ENCODE assay signal across 8 mouse cellular contexts in genomic region chr10:108162297-108163020, GRCm38 (mm10). TPM values are rescaled to one million over a fixed set of nuclear protein-coding genes. Genes with fewer than 3 reads are reported as not detected.
DNase-seq lines count a peak whose midpoint lies in the region; ATAC-seq lines count a peak whose summit lies in the region.

No protein-coding gene starts in this region.

- WGBS in forebrain, embryonic 15.5 days, result under 1% methylated on average over 73 of the region's 79 CpGs
- under 1% methylated on average over 60 of the region's 79 CpGs for WGBS in intestine, embryonic 14.5 days
- WGBS in liver, embryonic 16.5 days (ENCODE audit: insufficient replicate concordance), result under 1% methylated on average over 77 of the region's 79 CpGs

- peak overlapping the region; percentile 100 for H3K9ac ChIP-seq in forebrain, embryonic 15.5 days (replicated peaks)
- peak overlapping the region; percentile 100 for H3K9ac ChIP-seq in intestine, embryonic 14.5 days (ENCODE audit: low read length)
- H3K9ac ChIP-seq in liver, embryonic 16.5 days (ENCODE audit: low read depth, low read length), result peak overlapping the region; percentile 100

- H3K4me3 ChIP-seq in forebrain, embryonic 15.5 days, result peak overlapping the region; percentile 100
- peak overlapping the region; percentile 91 for H3K4me3 ChIP-seq in intestine, embryonic 14.5 days (ENCODE audit: low read depth, low read length)
- H3K4me3 ChIP-seq in liver, embryonic 16.5 days (ENCODE audit: low read depth, low read length), result peak overlapping the region; percentile 100

- peak; percentile 49 for DNase-seq in ovary, postnatal 10 days (ENCODE audit: low spot score)
- DNase-seq in ovary, adult 18-20 months (ENCODE audit: low spot score), result no peak
- DNase-seq in adrenal gland, postnatal 25 days, result peak; percentile 46
- DNase-seq in intestine, embryonic 14.5 days (ENCODE audit: low spot score), result peak; percentile 77
- DNase-seq in B cell, adult 2 months, result no peak

- H3K4me2 ChIP-seq in forebrain, embryonic 15.5 days (replicated peaks), result peak overlapping the region; percentile 60
- peak overlapping the region; percentile 76 for H3K4me2 ChIP-seq in intestine, embryonic 14.5 days (ENCODE audit: low read length)
- peak overlapping the region; percentile 77 for H3K4me2 ChIP-seq in liver, embryonic 16.5 days (ENCODE audit: low read depth, low read length)

- H3K27ac ChIP-seq in forebrain, embryonic 15.5 days (replicated peaks), result peak overlapping the region; percentile 99
- peak overlapping the region; percentile 99 for H3K27ac ChIP-seq in intestine, embryonic 14.5 days (ENCODE audit: low read depth)
- H3K27ac ChIP-seq in liver, embryonic 16.5 days (ENCODE audit: low read length), result peak overlapping the region; percentile 96

- H3K36me3 ChIP-seq in forebrain, embryonic 15.5 days, result no peaks in the 10 kb centered on the region
- 0 out of 2 replicates have a peak, but pooled peaks cover 4% of the 10 kb centered on the region for H3K36me3 ChIP-seq in intestine, embryonic 14.5 days (ENCODE audit: control insufficient read depth, insufficient read depth, low read length)
- no peaks in the 10 kb centered on the region for H3K36me3 ChIP-seq in liver, embryonic 16.5 days (ENCODE audit: control insufficient read depth, insufficient read depth)

- H3K27me3 ChIP-seq in forebrain, embryonic 15.5 days, result no peaks in the 10 kb centered on the region
- H3K27me3 ChIP-seq in intestine, embryonic 14.5 days (replicated peaks; ENCODE audit: control insufficient read depth, insufficient read depth, low read length), result no peaks in the 10 kb centered on the region
- no peaks in the 10 kb centered on the region for H3K27me3 ChIP-seq in liver, embryonic 16.5 days (ENCODE audit: control insufficient read depth, insufficient read depth, low read depth, low read length)

- H3K4me1 ChIP-seq in forebrain, embryonic 15.5 days, result peaks cover 36% of the 10 kb centered on the region
- H3K4me1 ChIP-seq in intestine, embryonic 14.5 days (replicated peaks; ENCODE audit: control insufficient read depth, insufficient read depth, low read length), result peaks cover 26% of the 10 kb centered on the region
- peaks cover 14% of the 10 kb centered on the region for H3K4me1 ChIP-seq in liver, embryonic 16.5 days (ENCODE audit: control insufficient read depth, low read depth, low read length)

- H3K9me3 ChIP-seq in forebrain, embryonic 15.5 days, result no peaks in the 10 kb centered on the region
- no peaks in the 10 kb centered on the region for H3K9me3 ChIP-seq in intestine, embryonic 14.5 days (ENCODE audit: control insufficient read depth, low read length)
- H3K9me3 ChIP-seq in liver, embryonic 16.5 days (replicated peaks; ENCODE audit: control insufficient read depth, low read length), result no peaks in the 10 kb centered on the region

- peak; percentile 67 for ATAC-seq in forebrain, embryonic 15.5 days (replicated peaks)
- peak; percentile 44 for ATAC-seq in intestine, embryonic 14.5 days (replicated peaks; ENCODE audit: low FRiP score, low TSS enrichment, low read depth)
- peak; percentile 6 for ATAC-seq in liver, embryonic 16.5 days (ENCODE audit: low read depth)
- peak; percentile 45 for ATAC-seq in neutrophil, adult 5-6 weeks (ENCODE audit: extremely low read depth, insufficient number of reproducible peaks, low FRiP score, poor library complexity, severe bottlenecking)

RNA-seq across cellular contexts. Expression of gene Ppp1r12a, which starts 0.5 kb away (rescaled TPM):
- total RNA-seq in adrenal gland, postnatal 25 days (2021), result 112 and 131 TPM in 2 replicates
- polyA plus RNA-seq in forebrain, embryonic 15.5 days (2015; fragmentation: Nextera tagmentation; extraction: Ambion mirVana), result 80.1 and 82.4 TPM in 2 replicates
- polyA plus RNA-seq in intestine, embryonic 14.5 days (2014; fragmentation: Nextera tagmentation; extraction: Ambion mirVana), result 117 and 123 TPM in 2 replicates
- 29.7 and 30.5 TPM in 2 replicates for polyA plus RNA-seq in liver, embryonic 16.5 days (2015; fragmentation: Nextera tagmentation; extraction: Ambion mirVana)
- total RNA-seq in neutrophil, adult 5-6 weeks (2017), result 342 and 392 TPM in 2 replicates

Comparison
In these comparisons a context has a peak if more than half of its experiments do, and no peak if none do; other contexts are left out.
1. DNase-seq: peak in ovary, postnatal 10 days (single experiment), adrenal gland, postnatal 25 days (single experiment) and intestine, embryonic 14.5 days (single experiment); none in ovary, adult 18-20 months (single experiment) and B cell, adult 2 months (0 of 2).
2. ATAC-seq: peak in every context shown above with its lines; median percentile 67 in forebrain, embryonic 15.5 days; 45 in neutrophil, adult 5-6 weeks; 44 in intestine, embryonic 14.5 days; 6 in liver, embryonic 16.5 days.
3. Peak in every context shown above with its lines, with median percentiles within 50 percentile points of each other: H3K27ac ChIP-seq, H3K4me2 ChIP-seq, H3K4me3 ChIP-seq and H3K9ac ChIP-seq.